Mouse (Mus musculus) frontal cortex, postnatal 36 days (tissue): ENCODE measurements around the gene Art3.
"Not testable (repeated sequence)": the region's sequence is repeated elsewhere in the genome, so short reads cannot be mapped to it uniquely, and the experiment has no call there.

ENCODE experiments used
- DNase-seq, 2 experiments: peaks; one replicate each; pipeline ENCODE4 v3.0.0; 2022; ENCODE audit warnings: low spot score in 2 of 2

The Art3 gene

DNA sequence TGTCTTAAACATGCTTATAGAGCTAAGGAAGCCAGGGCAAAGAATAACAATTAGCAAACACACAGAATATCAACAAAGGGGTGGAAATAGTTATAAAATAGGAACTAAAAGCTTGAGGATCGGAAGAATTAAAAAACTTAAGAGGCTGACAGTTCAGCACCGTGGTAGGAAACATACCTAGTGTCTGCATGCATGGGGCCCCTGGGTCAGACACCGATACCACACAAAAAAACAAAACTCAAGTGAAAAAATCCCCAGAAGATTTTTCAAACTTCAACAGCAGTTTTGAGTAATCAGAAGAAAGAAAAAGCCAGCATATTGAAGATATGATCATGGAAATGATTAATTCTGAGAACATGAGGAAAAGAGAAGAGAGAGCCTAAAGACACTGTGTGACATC lies 5.1 kb downstream of the Art3 start:
- no peak for DNase-seq

DNA sequence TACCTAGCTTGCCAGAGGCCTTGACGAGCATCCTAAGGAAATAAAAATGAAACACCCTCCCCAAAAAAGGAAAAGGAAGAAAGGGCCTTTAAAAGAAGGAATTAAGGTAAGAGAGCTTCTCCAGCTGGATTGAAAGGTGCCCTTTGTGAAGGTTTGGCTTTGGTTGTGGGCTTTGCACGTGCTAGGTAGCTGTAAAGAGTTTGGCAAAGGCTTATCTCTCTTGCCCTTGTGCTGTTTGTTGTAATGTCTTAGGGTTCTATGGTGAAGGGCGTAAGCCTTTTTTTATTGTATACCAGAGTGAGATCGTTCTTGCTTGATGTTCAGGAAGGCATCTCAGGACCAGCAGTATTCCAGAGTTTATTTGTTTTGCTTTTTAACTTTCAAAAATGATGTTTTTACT lies 9.0 kb downstream of the Art3 start:
- DNase-seq, result no peak

DNA sequence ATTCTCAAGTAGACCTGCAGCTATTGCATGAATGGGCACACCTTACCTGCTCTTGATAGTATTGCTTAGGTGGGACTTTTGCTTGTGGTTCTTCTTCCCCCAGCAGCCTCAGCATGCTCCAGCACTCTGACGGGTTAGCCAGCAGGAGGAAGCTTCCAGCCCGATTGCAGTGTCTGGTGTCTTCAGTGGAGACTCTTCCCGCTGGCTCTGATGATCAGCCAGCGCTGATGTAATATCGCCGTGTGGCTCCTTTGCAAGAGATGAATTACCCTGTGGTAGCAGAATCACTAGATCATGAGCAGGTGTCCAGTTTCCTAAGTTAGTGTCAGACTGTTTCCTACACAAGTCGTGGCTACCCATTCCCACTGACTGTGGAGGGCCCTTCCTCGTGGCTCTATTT lies 13.4 kb downstream of the Art3 start:
- DNase-seq, result no peak

DNA sequence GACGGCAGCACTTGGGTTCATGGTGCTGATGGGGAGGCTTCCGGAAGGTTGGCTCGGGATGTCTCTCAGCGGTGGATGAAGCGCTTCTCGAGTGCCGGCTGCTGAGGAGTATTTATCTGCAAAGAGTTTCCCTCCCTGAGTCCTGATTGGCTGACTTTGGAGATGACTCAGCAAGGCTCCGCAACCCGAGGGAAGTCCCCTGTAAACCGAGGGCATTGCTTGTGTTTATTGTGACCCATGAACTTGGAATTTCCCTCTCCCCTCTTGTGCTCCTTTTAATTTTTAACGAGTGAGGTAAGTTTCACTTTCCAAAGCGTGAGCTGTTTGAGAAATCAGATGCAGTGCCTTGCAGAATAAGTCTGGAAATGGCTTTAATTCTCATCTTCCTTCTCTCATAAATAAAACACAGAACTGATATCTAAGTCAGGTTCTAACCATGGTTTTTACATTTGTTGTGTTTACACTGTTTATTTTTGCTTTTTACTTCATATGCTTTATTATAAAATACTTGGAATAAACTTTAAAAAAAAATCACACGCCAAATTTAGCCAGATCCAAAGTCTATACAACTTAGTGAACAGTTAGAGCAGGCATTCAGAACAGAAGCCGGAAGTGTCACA lies 17.3 kb downstream of the Art3 start, which contains the start of gene Cxcl10:
Cxcl10 (minus strand) TSS at position 96 of the 620 bp plus-strand sequence.
- peak in 1 of 2 experiments; percentile 26 for DNase-seq

DNA sequence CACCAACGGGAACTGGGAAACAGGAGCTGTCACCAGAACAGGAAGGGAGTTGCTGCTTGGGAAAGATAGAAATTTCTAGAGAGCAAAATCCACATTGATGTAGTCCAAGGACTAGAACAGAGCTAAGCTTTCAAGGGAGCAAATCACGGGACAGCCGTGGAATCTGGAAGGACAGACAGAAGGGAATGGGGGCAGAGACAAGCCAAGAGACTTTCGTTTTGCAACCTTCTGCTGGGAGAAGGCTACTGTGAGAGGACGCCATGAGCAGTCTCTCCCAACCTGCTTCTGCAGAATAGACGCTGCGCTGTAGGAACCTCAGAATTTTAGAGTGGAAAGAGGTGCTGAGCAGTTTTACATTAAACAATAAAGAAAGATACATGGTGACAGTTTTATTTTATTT lies 18.1 kb downstream of the Art3 start:
- DNase-seq, result no peak

DNA sequence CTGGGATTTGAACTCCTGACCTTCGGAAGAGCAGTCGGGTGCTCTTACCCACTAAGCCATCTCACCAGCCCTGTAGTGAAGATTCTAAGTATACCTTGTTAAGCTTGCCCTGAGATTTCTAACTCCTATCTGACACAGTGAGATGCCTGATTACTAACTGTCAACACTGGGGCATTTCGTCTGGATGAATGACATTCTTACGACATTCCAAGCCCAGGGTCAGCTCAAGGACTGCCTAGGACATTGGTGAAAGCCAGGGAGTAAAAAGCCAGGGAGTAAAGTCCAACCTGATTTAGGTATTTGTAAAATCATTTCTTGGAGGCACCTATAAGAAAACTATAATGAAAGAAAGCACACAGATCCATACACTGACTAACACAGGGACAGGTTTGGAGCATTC lies 21.1 kb downstream of the Art3 start:
- not testable (repeated sequence) for DNase-seq

DNA sequence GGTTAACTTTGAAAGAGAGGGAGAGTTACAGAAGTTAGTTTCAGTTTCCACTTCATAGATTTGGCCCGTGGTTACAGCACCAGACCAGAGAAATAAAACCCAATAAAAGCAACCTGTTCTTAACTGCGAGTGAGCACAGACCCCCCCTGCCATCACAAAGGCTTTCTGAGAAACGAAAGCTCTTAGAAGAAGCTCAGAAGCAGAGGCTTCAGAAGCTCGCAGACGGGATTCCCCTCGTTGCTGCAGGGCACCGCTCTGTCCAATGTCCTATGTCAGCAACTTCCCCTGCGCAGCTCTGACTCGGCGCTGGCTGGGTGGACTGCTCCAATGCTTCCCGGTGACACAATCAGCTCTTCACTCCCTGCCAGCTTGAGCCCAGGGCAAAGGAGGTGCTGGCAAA lies 21.9 kb downstream of the Art3 start:
- DNase-seq, result no peak

DNA sequence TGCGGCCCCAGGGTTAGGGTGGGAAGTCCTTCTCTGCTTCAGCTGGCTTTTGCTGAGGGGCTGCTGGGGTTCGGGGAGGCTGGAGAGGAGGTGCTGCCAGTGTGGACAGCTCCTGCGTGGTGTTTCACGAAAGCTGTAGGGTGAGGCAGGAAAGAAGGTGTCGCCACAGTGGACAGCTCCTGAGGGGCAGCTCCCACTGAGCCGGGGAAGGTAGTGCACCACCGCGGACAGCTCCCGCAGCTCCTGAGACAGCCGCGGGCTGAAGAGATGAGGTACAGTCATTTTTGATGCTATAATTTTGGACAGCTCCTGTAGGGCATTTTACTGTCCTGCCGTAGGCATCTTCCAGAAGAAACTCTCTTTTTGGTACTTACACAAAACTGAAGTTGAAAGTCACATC lies 26.4 kb downstream of the Art3 start:
- no peak for DNase-seq

DNA sequence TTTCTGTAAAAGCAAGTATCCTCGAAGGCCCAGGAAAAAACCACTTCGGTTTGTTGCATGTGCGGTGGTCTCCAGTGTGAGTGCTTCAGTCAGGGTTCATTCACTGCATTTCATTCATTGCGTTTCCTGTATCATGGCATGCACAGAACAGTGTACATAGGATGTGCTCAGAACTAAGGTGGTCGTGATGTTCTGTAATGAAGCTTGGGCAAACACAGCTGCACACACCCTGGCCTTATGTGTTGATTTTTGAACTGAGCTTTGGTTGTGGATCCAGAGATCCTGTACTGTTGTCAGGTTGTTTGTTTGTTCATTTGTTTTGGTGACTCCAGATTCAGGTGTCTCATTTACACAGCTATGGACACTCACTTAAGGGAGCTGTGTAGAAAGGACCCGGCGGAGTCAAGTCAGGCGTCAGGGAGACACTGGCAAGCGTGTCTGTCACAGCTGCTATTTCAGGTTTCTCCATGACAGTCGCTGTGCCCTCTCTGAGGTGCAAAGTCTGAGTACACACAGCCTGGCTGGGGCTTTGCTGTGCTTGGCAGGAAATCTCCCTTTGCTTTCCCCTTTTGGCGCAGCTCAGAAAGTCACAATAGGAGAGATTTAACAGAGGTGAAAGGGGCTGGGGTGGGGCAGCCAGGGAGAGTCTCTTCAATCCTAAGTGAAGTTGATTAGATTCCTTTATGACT lies 27.3 kb downstream of the Art3 start:
- DNase-seq, result no peak

DNA sequence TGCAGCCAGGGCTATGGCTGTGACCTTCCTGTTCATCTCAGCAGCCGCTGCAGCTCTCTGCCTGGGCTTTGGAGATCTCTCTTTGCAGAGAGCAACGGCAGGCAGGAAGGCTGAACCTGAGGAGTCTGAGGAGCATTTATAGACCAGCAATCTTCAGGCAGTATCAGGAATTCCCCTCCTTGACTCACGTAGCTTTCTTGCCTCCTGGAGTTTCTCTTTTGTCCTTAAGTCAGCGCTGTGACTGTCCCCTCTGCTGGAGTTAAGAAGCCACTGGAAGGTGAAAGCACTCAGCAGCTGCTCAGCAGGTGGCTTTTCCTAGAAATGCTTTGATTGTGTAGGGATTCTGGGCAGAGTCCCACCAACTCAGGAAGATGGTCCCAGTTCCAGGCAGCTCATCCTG lies 31.6 kb downstream of the Art3 start:
- DNase-seq, result no peak

DNA sequence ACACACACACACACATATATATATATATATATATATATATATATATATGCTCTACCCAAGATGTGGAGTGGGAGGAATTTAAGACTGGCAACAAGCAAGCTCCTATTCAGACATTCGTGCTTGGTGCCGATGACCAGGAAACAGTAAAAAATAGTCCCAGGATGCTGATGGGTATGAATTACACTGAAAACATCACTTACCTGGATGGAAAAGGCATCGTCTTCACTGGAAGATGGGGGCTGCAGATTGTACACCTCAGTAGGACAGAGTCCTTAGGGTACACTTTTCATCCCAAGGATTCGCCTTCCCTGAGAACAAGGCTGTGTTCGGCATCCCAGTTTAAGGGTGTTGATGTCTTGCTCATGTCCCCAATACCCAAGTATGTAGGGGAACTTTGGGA lies 32.4 kb downstream of the Art3 start:
- no peak for DNase-seq

DNA sequence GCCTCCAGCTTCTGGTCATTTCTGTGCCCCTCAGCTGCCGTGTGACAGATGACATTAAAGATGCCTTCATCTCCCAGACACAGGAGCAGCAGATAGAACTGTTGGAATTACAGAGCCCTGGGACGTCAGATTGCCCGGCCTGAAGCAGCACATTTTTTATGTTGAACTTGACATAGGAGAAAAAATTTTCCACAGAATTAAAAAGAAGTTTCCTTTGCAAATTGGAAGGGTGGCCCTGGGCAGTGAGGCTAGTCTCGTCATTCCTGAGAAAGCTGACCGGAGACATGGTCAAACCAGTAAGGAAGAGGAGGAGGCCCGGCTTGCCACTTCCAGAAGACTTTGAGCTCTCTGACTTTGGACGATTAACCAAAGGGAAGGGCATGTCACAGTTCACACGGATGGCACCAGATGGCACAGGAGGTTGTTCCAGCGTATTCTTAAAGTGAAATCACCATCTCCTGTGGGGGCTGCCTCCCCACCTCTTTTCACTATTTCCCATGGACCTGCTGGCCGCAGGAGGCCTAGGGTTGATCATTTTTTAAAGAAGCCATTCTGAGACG lies 33.6 kb downstream of the Art3 start:
- no peak for DNase-seq

DNA sequence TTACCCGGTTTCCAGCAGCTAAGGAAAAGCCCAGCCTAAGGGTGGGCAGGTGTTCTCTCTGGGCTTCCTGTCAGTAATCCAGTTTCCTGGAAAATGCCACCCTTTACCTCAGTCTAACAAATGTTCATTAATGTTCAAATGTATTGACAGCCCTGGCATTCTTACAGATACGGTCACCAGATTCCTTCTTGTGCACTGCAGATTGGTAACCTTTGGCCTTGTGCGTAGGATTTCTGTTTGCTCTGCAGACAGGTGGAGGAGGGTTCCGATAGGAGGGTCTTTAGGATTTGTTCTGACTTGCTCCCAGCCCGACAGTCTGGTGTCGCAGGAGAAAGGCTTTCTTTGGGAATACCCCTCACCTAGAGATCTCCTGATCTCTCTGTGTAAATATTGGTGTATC lies 34.9 kb downstream of the Art3 start:
- DNase-seq, result no peak

DNA sequence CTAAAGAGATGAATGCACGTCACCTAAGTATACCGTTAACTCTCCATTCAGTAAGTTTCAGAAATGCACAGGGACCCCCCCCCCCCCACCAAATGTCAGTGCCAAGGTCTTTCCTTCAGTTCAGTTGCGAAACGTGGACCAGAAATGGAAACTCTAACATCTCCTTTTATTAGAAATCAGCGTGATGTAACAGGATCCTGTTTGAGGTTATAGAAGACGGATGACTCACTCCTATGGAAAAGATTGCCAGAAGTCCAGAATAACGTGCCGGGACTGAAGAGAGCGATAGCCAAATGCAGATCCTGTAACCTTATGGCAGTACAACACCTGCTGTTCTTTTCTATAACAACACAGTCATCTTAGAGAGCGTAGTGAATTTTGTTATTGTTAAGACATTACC lies 36.8 kb downstream of the Art3 start:
- no peak for DNase-seq

DNA sequence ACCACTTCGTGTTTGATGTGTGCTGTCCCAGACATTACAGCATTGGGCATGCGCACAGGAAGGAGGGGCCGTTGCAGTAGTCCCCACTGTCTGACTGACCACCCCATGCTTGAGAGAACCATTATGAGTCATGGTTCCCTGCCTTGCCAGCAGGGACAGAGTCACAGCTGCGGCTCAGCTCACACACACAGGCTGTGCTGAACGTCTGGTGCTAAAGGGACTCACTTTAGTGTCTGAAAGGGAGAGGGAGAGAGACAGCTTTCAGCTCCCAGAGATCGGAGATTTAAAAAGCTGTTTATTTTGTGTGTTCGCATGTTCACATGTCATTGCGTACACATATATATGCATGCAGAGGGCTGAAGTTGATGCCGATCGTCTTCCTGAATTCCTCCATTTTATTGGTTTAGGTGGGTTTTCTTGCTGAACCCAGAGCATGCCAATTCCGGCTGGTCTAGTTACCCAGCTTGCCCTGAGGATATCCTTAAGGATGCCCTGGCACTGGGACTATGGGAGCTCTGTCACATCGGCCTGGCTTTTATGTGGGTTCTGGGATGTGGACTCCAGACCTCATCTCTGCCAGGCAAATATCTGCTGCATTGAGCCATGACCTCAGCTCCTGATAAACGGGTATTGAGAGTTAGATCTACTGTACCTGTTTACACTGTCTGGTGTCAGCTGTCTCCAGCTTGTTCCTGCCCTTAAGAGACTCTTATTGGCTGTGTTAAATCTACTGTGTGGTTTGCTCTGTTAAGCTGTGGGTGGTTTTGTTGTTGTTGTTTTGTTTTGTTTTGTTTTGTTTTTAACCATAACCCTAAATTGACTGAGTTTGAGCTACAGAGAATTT lies 37.7 kb downstream of the Art3 start:
- DNase-seq, result peak; percentile 46 to 58

DNA sequence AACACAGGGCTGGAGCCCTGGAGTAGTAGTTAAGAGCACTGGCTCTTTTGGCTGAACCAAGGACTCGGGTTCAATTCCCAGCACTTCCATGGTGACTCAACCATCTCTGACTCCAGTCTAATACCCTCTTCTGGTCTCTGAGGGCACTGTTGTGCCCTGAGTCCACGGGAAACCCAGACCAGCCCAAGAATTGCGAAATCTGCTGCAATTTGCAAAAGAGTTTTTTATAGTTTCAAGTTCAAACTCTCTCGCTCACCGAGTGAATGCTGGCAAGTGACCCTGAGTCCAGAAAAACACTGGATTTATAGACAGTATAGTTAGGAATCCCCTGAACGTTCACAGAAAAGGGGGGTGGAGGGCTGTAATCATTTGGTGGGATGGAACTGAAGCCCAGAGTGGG lies 38.8 kb downstream of the Art3 start:
- no peak for DNase-seq

DNA sequence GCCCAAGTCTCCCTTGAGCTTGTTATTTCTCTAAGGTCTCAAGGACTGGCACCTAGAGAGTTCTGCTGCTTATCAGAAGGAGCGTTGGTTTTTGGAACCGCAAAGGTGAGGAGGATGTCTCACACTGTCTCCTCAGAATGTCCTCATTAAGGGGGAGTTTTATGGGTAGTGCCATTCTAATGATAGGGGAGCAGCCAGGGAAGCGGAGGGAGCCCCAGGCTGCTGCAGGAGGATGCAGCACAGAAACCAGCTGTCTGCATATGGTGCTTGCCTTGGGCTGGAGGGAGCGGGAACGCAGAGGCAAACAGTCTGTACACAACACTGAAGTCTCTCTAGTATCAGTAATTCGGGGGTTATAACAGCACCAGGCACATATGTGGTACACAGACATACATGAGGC lies 39.3 kb downstream of the Art3 start:
- DNase-seq, result no peak

DNA sequence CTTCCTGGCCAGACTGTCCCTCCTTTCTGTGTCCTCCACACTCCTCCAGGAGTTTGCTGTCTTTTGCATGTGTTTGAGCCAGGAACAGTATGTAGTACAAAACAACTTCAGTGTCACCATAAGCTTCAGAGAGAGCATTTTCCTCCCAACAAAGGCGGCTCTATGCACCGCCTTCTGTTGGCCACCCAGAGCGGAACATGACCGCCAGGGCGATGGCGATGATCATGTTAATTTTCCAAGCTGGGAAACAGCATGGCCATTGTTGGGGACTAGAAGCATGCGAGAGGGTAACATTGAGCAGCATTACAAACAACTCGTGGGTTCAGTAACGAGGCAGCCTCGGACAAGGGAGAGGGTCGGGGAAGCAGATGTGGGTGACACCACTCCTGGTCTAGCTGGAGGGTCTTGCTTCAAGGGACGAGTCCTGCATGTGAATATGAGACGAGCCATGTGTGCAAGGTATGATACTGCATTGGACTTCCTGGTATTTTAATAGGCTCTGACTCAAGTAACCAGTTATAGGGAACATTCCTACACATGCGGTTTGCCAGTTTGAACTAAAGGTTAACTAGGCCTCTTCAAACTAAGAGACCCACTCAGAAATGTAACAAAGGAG lies 39.8 kb downstream of the Art3 start:
- DNase-seq, result no peak

DNA sequence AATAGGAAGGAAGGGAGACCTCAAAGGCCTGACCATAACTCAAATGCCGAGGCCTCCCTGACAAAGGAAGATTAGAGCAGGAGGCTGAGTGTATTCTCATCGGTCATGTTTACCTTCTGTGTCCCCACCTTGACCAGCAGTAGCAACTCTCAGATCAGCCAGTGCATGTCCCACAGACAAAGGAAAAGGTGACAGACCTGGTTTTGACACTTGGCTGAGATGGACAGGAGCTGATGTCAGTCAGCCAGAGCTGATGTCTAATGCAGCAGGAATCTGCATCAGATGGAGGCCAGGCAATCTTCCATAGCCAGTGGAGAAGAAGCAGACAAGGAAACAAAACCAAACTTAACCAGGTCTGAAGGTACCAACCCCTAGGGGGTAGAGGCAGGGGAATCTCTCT lies 41.0 kb downstream of the Art3 start:
- no peak for DNase-seq

DNA sequence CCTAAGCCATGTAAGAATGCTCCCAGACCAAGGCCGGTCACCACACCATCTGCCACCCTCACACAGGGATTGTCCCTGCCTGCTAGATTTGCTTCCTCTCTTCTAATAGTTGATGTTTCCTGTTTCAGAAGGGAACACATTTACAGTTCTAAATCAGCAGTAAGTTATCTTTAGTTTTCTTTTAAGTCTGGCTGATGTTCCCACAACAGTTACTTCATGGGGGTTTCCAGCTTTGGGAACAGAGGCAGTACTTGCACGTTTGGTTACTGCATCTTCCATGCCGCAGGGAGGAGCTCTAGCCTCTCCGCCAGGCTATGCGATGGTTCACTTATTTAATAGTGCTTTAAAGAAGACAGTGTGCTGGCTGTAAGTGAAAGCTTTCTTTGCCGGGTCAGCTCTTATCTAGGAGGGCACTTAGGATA lies 43.1 kb downstream of the Art3 start:
- no peak for DNase-seq

DNA sequence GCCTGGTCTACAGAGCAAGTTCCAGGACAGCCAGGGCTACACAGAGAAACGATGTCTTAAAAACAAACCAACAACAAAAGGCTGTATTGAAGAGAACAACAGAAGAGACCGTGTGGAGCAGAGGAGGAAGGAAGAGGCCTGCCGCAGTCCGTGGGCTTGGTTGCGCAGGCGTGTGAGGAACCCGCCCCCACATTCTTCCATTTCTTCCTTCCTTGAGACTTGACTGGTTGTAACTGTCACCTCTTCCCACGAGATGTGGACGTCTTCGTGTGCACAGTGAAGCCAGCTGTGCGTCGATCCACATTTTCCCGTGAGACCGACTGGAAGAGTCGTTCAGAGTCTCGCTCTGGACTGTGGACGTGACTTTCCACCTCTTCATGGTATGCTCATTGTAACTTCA lies 43.7 kb downstream of the Art3 start:
- no peak for DNase-seq

DNA sequence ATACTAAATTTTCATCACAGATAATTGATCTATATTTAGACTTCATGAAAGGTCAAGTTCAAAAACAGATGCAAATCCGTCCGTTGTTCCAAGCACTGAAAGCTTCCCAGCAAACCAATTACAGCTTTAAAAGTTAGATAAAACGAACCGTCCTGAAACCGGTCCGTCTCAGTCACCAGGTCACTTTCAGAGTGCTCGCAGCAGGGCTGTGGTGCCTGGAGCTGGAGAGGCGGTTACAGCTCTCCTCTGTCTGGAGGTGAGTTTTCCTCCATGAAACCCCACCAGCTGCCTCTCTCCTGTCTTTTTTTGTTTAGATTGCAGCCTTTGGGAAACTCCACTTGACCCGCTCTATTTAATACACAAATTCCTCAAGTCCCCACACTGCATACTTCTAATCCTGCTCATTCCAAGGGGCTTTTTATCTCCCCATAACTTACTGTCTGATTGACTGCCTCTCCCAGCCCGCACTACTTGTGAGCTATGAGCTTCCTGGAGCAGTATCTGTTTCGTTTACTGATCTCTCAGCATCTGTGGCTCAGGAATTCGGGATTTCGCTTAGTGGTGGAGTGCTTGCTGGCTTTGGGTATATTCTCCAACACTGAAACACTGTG lies 45.3 kb downstream of the Art3 start:
- no peak for DNase-seq
